In the genomic region with DNA sequence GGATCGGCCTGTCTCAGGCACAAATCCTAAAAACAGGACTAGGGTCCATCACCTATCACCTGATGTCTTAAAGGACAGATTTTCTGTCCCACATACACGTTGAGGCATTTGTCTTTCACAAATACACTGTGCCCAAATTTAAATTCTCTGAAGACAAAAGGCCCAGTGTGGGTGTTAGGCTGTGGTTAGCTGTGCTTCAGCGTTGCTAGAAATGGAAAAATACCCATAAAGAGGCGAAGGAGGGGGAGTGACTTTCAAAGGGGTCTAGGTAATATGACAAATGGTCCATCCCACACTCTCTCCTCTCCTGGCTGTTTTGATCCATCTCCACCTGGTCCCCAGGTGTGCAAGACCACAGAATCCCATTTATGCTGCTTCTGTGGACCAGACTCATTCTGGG, we compare ENCODE assay signal across 23 mouse cellular contexts.
DNase-seq lines count a peak whose midpoint lies in the region; ATAC-seq and TF ChIP-seq lines count a peak whose summit lies in the region.
"Had no signal": no experiment of that assay in that cellular context is flagged by ENCODE, and none has a peak within 500 bp of the region (broad histone marks: within the 10 kb centered on the region; RNA-seq: fewer than 3 reads in every experiment).

No protein-coding gene starts in this region.

- no peaks in the 10 kb centered on the region for H3K9me3 ChIP-seq in hindbrain, embryonic 14.5 days (ENCODE audit: control insufficient read depth, low read length)
- H3K9me3 ChIP-seq: embryonic facial prominence, embryonic 12.5 days; forebrain, embryonic 15.5 days; heart, embryonic 10.5 days; hindbrain, embryonic 12.5 days had no signal

- peak; percentile 10 to 32 for DNase-seq in frontal cortex, postnatal 36 days (ENCODE audit: low spot score in 2 of 2)
- DNase-seq in frontal cortex, postnatal 25 days (ENCODE audit: low spot score in 2 of 2) = no peak
- no peak for DNase-seq in left cerebral cortex, adult 2 months (ENCODE audit: extremely low spot score in 1 of 2, low spot score in 2 of 2)
- no peak for DNase-seq in left cerebral cortex, adult 18-20 months (ENCODE audit: low spot score in 2 of 2)
- DNase-seq in Muller cell, postnatal 12 days (ENCODE audit: inconsistent ontology term) = peak; percentile 18
- DNase-seq in forelimb bud, embryonic 11.5 days (ENCODE audit: low read depth, low spot score) = peak; percentile 24
- DNase-seq in testis, postnatal 14 days (ENCODE audit: low spot score) = no peak
- DNase-seq in hindbrain, embryonic 14.5 days (ENCODE audit: low spot score) = no peak
- DNase-seq: adrenal gland, adult 8-10 months; adrenal gland, postnatal 36 days; cerebellum, adult 11 months; cerebellum, adult 8-10 months; cerebellum, postnatal 14 days; gastrocnemius, postnatal 10 days; heart, adult 18-20 months; heart, postnatal 10 days; heart, postnatal 4 days had no signal

- no peak for TF ChIP-seq CTCF in left cerebral cortex, adult 2 months (IDR thresholded peaks at IDR 0.05)

- no peaks in the 10 kb centered on the region for H3K27me3 ChIP-seq in hindbrain, embryonic 14.5 days (ENCODE audit: control insufficient read depth, insufficient read depth, low read length)
- H3K27me3 ChIP-seq: CH12.LX; embryonic facial prominence, embryonic 12.5 days; forebrain, embryonic 15.5 days; hindbrain, embryonic 12.5 days had no signal

- ATAC-seq in hindbrain, embryonic 14.5 days (ENCODE audit: low FRiP score) = no peak
- ATAC-seq: forebrain, embryonic 15.5 days; hindbrain, postnatal 0 days had no signal

- H3K4me2 ChIP-seq in hindbrain, embryonic 14.5 days (replicated peaks) = no peak overlapping the region
- H3K4me2 ChIP-seq: embryonic facial prominence, embryonic 12.5 days; forebrain, embryonic 15.5 days; hindbrain, embryonic 12.5 days had no signal

- H3K36me3 ChIP-seq in hindbrain, embryonic 14.5 days (replicated peaks; ENCODE audit: control insufficient read depth, insufficient read depth) = no peaks in the 10 kb centered on the region
- H3K36me3 ChIP-seq: embryonic facial prominence, embryonic 12.5 days; forebrain, embryonic 15.5 days; heart, embryonic 10.5 days; hindbrain, embryonic 12.5 days had no signal

- H3K9ac ChIP-seq in hindbrain, embryonic 14.5 days = no peak overlapping the region
- H3K9ac ChIP-seq: embryonic facial prominence, embryonic 12.5 days; forebrain, embryonic 15.5 days; hindbrain, embryonic 12.5 days had no signal

- WGBS in hindbrain, embryonic 14.5 days = 83% methylated on average over 4 of the region's 4 CpGs

- no peaks in the 10 kb centered on the region for H3K4me1 ChIP-seq in hindbrain, embryonic 14.5 days (replicated peaks; ENCODE audit: control insufficient read depth, insufficient read depth, low read length)
- H3K4me1 ChIP-seq: embryonic facial prominence, embryonic 12.5 days; heart, embryonic 10.5 days; hindbrain, embryonic 12.5 days had no signal

- intact Hi-C loops in left cerebral cortex, adult 2 months (cut with DNase I) = loop anchor here (5.0 kb wide), 1 partner anchor 76 kb away; no protein-coding TSS in a partner anchor

- H3K27ac ChIP-seq in left cerebral cortex, adult 2 months = peak overlapping the region; percentile 75
- no peak overlapping the region for H3K27ac ChIP-seq in hindbrain, embryonic 14.5 days
- H3K27ac ChIP-seq: embryonic facial prominence, embryonic 12.5 days; forebrain, embryonic 15.5 days; heart, embryonic 10.5 days; hindbrain, embryonic 12.5 days; hindbrain, postnatal 0 days had no signal

- no peak overlapping the region for H3K4me3 ChIP-seq in left cerebral cortex, adult 2 months
- no peak overlapping the region for H3K4me3 ChIP-seq in hindbrain, embryonic 14.5 days (replicated peaks; ENCODE audit: low read length)
- H3K4me3 ChIP-seq: embryonic facial prominence, embryonic 12.5 days; forebrain, embryonic 15.5 days; heart, embryonic 10.5 days; hindbrain, embryonic 12.5 days had no signal

Comparison
In these comparisons a context has a peak if more than half of its experiments do, and no peak if none do; other contexts are left out.
1. DNase-seq: peak in frontal cortex, postnatal 36 days (2 of 2), Muller cell, postnatal 12 days (single experiment) and forelimb bud, embryonic 11.5 days (single experiment); none in frontal cortex, postnatal 25 days (0 of 2), left cerebral cortex, adult 2 months (0 of 2), left cerebral cortex, adult 18-20 months (0 of 2), testis, postnatal 14 days (single experiment) and hindbrain, embryonic 14.5 days (single experiment).